In the genomic region with DNA sequence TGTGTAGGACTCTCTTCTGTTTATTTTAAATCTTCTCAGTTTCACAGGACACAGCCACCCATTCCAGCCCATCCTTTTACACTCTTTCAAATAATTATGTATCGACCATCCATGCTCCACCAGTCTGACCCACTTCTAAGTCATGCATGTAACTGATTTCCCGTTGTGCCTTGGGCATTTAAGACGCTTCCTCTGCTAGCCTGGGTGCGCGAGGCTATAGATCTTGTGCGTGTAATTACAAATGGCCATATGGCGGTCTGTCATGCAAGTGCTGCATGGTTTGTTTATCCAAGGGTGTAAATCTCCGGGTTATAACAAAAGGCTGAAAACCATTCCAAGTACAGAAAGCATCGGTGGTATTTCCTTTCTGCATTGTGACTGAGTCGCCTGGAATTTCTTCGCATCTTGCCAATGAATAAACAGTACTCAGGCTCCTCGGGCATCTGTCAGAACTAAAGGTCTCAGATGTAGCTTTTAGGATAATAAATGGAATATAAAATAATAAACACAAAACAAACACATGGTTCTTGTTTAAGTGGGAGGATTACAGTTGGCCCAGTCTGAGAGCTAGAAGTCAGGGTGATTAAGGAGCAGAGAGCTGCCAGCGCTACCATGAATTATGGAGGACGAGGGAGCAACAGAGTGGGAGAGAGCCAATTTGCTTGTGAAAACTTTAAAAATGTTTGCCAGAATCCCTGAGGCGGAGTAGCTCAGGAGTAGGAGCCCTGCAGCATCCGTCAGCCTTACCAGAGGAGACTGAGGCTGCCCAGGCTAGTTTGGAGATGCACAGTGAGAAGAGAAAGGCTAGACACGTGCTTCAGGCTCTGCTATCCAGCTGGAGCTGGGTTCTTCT, we compare ENCODE assay signal across 8 mouse cellular contexts. TPM values are rescaled to one million over a fixed set of nuclear protein-coding genes. Genes with fewer than 3 reads are reported as not detected.
DNase-seq lines count a peak whose midpoint lies in the region; ATAC-seq and TF ChIP-seq lines count a peak whose summit lies in the region.

No protein-coding gene starts in this region.

- TF ChIP-seq CTCF in lung, adult 2 months (IDR thresholded peaks at IDR 0.05; ENCODE audit: insufficient read depth, low read length): no peak

- no peaks in the 10 kb centered on the region for H3K36me3 ChIP-seq in heart, embryonic 12.5 days
- no peaks in the 10 kb centered on the region for H3K36me3 ChIP-seq in hindbrain, embryonic 15.5 days
- no peaks in the 10 kb centered on the region for H3K36me3 ChIP-seq in stomach, embryonic 16.5 days (ENCODE audit: control insufficient read depth, insufficient read depth, low read length)

- ATAC-seq in heart, embryonic 12.5 days (ENCODE audit: insufficient number of reproducible peaks, low FRiP score): peak; percentile 29; the same call in 1 of the 2 replicates
- peak; percentile 84 for ATAC-seq in hindbrain, embryonic 15.5 days (ENCODE audit: low FRiP score, low read depth)
- peak; percentile 81 for ATAC-seq in stomach, embryonic 16.5 days (ENCODE audit: insufficient read depth, low FRiP score)

- no peak for DNase-seq in heart, postnatal 36 days
- DNase-seq in embryo, embryonic 10.5 days (ENCODE audit: low spot score): peak; percentile 61
- DNase-seq in lung, adult 2 months: peak; percentile 8
- DNase-seq in frontal cortex, postnatal 14 days (ENCODE audit: low spot score in 2 of 2): no peak
- DNase-seq in spleen, postnatal 10 days (ENCODE audit: low spot score in 2 of 2): no peak

- H3K9me3 ChIP-seq in heart, embryonic 12.5 days (replicated peaks): no peaks in the 10 kb centered on the region
- H3K9me3 ChIP-seq in hindbrain, embryonic 15.5 days: no peaks in the 10 kb centered on the region
- H3K9me3 ChIP-seq in stomach, embryonic 16.5 days (replicated peaks; ENCODE audit: control insufficient read depth, low read length): no peaks in the 10 kb centered on the region

- intact Hi-C loops in heart, postnatal 36 days (cut with DNase I): no loop called here

- 54% methylated on average over 17 of the region's 17 CpGs for WGBS in heart, embryonic 12.5 days
- 23% methylated on average over 17 of the region's 17 CpGs for WGBS in hindbrain, embryonic 15.5 days
- WGBS in lung, adult 2 months: 21% methylated on average over 17 of the region's 17 CpGs
- 19% methylated on average over 17 of the region's 17 CpGs for WGBS in stomach, embryonic 16.5 days

- no peak overlapping the region for H3K9ac ChIP-seq in heart, embryonic 12.5 days
- H3K9ac ChIP-seq in hindbrain, embryonic 15.5 days: no peak overlapping the region
- H3K9ac ChIP-seq in stomach, embryonic 16.5 days (ENCODE audit: low read length): 0 out of 2 replicates have a peak overlapping the region, but pooled peaks have one; percentile 21

- 0 out of 2 replicates have a peak, but pooled peaks cover 3% of the 10 kb centered on the region for H3K4me1 ChIP-seq in heart, embryonic 12.5 days (replicated peaks)
- peaks cover 16% of the 10 kb centered on the region for H3K4me1 ChIP-seq in hindbrain, embryonic 15.5 days (replicated peaks)
- peaks cover 3% of the 10 kb centered on the region for H3K4me1 ChIP-seq in lung, adult 2 months (ENCODE audit: control insufficient read depth, insufficient read depth, low read length)
- H3K4me1 ChIP-seq in stomach, embryonic 16.5 days (ENCODE audit: control insufficient read depth, insufficient read depth, low read length): peaks cover 11% of the 10 kb centered on the region; the same call in 1 of the 2 replicates

- no peak overlapping the region for H3K4me3 ChIP-seq in heart, embryonic 12.5 days
- H3K4me3 ChIP-seq in hindbrain, embryonic 15.5 days: no peak overlapping the region
- H3K4me3 ChIP-seq in lung, adult 2 months (replicated peaks; ENCODE audit: extremely low read depth, low read depth, low read length): no peak overlapping the region
- no peak overlapping the region; the same call in 1 of the 2 replicates for H3K4me3 ChIP-seq in stomach, embryonic 16.5 days (replicated peaks; ENCODE audit: low read length)

- no peak for TF ChIP-seq POLR2A in lung, adult 2 months (IDR thresholded peaks at IDR 0.05; ENCODE audit: borderline replicate concordance, extremely low read depth, low read depth, low read length)

- no peak overlapping the region for H3K4me2 ChIP-seq in heart, embryonic 12.5 days
- peak overlapping the region; percentile 26 for H3K4me2 ChIP-seq in hindbrain, embryonic 15.5 days
- H3K4me2 ChIP-seq in stomach, embryonic 16.5 days (ENCODE audit: low read depth, low read length): peak overlapping the region; percentile 27; the same call in 1 of the 2 replicates

- no peaks in the 10 kb centered on the region for H3K27me3 ChIP-seq in heart, embryonic 12.5 days (replicated peaks)
- no peaks in the 10 kb centered on the region for H3K27me3 ChIP-seq in hindbrain, embryonic 15.5 days
- no peaks in the 10 kb centered on the region for H3K27me3 ChIP-seq in stomach, embryonic 16.5 days (ENCODE audit: control insufficient read depth, insufficient read depth, low read length)

- no peak overlapping the region for H3K27ac ChIP-seq in heart, embryonic 12.5 days (ENCODE audit: poor library complexity, severe bottlenecking)
- H3K27ac ChIP-seq in hindbrain, embryonic 15.5 days (replicated peaks): peak overlapping the region; percentile 56
- H3K27ac ChIP-seq in stomach, embryonic 16.5 days (ENCODE audit: low read length): peak overlapping the region; percentile 88

RNA-seq across cellular contexts. Expression of a gene that starts 24.6 kb away (rescaled TPM):
- polyA plus RNA-seq in heart, embryonic 12.5 days (2016; fragmentation: Nextera tagmentation; extraction: Ambion mirVana): 0.18 TPM in 1 of 2 replicates, not detected in the other
- under 1 TPM in 1 of 2 experiments, not detected in 1; 0.11 TPM for total RNA-seq in heart, postnatal 36 days (2021)
- 0.12 and 0.50 TPM in 2 replicates for polyA plus RNA-seq in hindbrain, embryonic 15.5 days (2015; fragmentation: Nextera tagmentation; extraction: Ambion mirVana)
- polyA plus RNA-seq in lung, adult 2 months (2012; rRNA removed): 0.50 and 0.63 TPM in 2 replicates
- 0.52 and 0.80 TPM in 2 replicates for polyA plus RNA-seq in stomach, embryonic 16.5 days (2015; fragmentation: Nextera tagmentation; extraction: Ambion mirVana)

RNA-seq across cellular contexts. Expression of a gene that starts 40.6 kb away (rescaled TPM):
- 6.8 and 6.9 TPM in 2 replicates for polyA plus RNA-seq in heart, embryonic 12.5 days (2016; fragmentation: Nextera tagmentation; extraction: Ambion mirVana)
- 10 to 100 TPM in 1 of 2 experiments, 1 to 10 TPM in 1; 9.6 to 13.3 TPM for total RNA-seq in heart, postnatal 36 days (2021)
- polyA plus RNA-seq in hindbrain, embryonic 15.5 days (2015; fragmentation: Nextera tagmentation; extraction: Ambion mirVana): 12.9 and 15.8 TPM in 2 replicates
- polyA plus RNA-seq in lung, adult 2 months (2012; rRNA removed): 2.4 and 3.3 TPM in 2 replicates
- polyA plus RNA-seq in stomach, embryonic 16.5 days (2015; fragmentation: Nextera tagmentation; extraction: Ambion mirVana): 3.7 and 4.0 TPM in 2 replicates

RNA-seq across cellular contexts. Expression of a gene that starts 40.6 kb away (rescaled TPM):
- polyA plus RNA-seq in heart, embryonic 12.5 days (2016; fragmentation: Nextera tagmentation; extraction: Ambion mirVana): 23.1 and 24.3 TPM in 2 replicates
- total RNA-seq in heart, postnatal 36 days (2021): 10 to 100 TPM; 15.3 to 17.9 TPM
- polyA plus RNA-seq in hindbrain, embryonic 15.5 days (2015; fragmentation: Nextera tagmentation; extraction: Ambion mirVana): 5.5 TPM in 2 replicates
- polyA plus RNA-seq in lung, adult 2 months (2012; rRNA removed): 5.3 and 6.0 TPM in 2 replicates
- 3.3 and 4.2 TPM in 2 replicates for polyA plus RNA-seq in stomach, embryonic 16.5 days (2015; fragmentation: Nextera tagmentation; extraction: Ambion mirVana)

RNA-seq across cellular contexts. Expression of a gene that starts 47.4 kb away (rescaled TPM):
- polyA plus RNA-seq in heart, embryonic 12.5 days (2016; fragmentation: Nextera tagmentation; extraction: Ambion mirVana): 0.11 and 0.13 TPM in 2 replicates
- 1 to 10 TPM in 1 of 2 experiments, under 1 TPM in 1; 0.49 to 1.7 TPM for total RNA-seq in heart, postnatal 36 days (2021)
- polyA plus RNA-seq in hindbrain, embryonic 15.5 days (2015; fragmentation: Nextera tagmentation; extraction: Ambion mirVana): 0.18 and 0.42 TPM in 2 replicates
- 0.04 TPM in 1 of 2 replicates, not detected in the other for polyA plus RNA-seq in lung, adult 2 months (2012; rRNA removed)
- 0.06 and 0.23 TPM in 2 replicates for polyA plus RNA-seq in stomach, embryonic 16.5 days (2015; fragmentation: Nextera tagmentation; extraction: Ambion mirVana)

Comparison
In these comparisons a context has a peak if more than half of its experiments do, and no peak if none do; other contexts are left out.
1. ATAC-seq: peak in every context shown above with its lines; median percentile 84 in hindbrain, embryonic 15.5 days; 81 in stomach, embryonic 16.5 days; 29 in heart, embryonic 12.5 days.
2. DNase-seq: peak in embryo, embryonic 10.5 days (single experiment) and lung, adult 2 months (single experiment); none in heart, postnatal 36 days (0 of 2), frontal cortex, postnatal 14 days (0 of 2) and spleen, postnatal 10 days (0 of 2).